Mouse (Mus musculus) C2C12 (cell line): ENCODE results near the gene Clnk.

ENCODE experiments used
- CTCF ChIP-seq: IDR thresholded peaks from one replicate; pipeline ENCODE4 v1.5.1; 2011; ENCODE audit not compliant: control insufficient read depth, insufficient read depth, insufficient read length
- MAX ChIP-seq: IDR thresholded peaks from one replicate; pipeline ENCODE4 v1.6.1; 2011; ENCODE audit warnings: mild to moderate bottlenecking, control low read depth

GRCm38 (mm10) chr5:38780045-38780444 lies 96.6 kb downstream of the Clnk start:
- TF ChIP-seq MAX (no peak), CTCF (no peak)
